Mouse (Mus musculus) stomach, postnatal 0 days (tissue): ENCODE results near the gene Smim24.

Experiments used
- CTCF ChIP-seq: IDR thresholded peaks from 2 replicates; pipeline ENCODE4 v1.5.1; 2016; ENCODE audit warnings: antibody characterized with exemption, low read depth, mild to moderate bottlenecking, moderate library complexity
- EP300 ChIP-seq: optimal IDR thresholded peaks from 2 replicates; pipeline ENCODE3; 2016; ENCODE audit warnings: antibody characterized with exemption

GRCm38 (mm10) chr10:81403511-81403910 lies 10.7 kb downstream of the Smim24 start:
- no peak for TF ChIP-seq CTCF
- no peak for TF ChIP-seq EP300
